Mouse (Mus musculus): Measurements from ENCODE around the gene Zbtb16. TPM values are rescaled to one million over a fixed set of nuclear protein-coding genes. Genes with fewer than 3 reads are reported as not detected.

Zbtb16 gene
- polyA plus RNA-seq, 1 experiment from 2014 or later, result 6.6 TPM

GRCm38 (mm10) chr9:48856240-48856639 is 20.2 kb upstream of the Zbtb16 start:
- Histone ChIP-seq H3K4me1 (replicated peaks; ENCODE audit: control insufficient read depth, insufficient read depth, low read length) (no peaks in the 10 kb centered on the region), H3K9ac (ENCODE audit: low read length) (no peak overlapping the region), H3K4me3 (ENCODE audit: low read depth, low read length) (no peak overlapping the region), H3K27me3 (ENCODE audit: control insufficient read depth, insufficient read depth, low read length) (no peaks in the 10 kb centered on the region), H3K9me3 (ENCODE audit: control insufficient read depth, low read length) (no peaks in the 10 kb centered on the region), H3K36me3 (ENCODE audit: control insufficient read depth, insufficient read depth, low read length) (no peaks in the 10 kb centered on the region), H3K4me2 (ENCODE audit: low read depth, low read length, severe bottlenecking) (no peak overlapping the region), H3K27ac (ENCODE audit: low read depth, low read length) (no peak overlapping the region)
- no peak for DNase-seq (ENCODE audit: low spot score)
- ATAC-seq (replicated peaks; ENCODE audit: low FRiP score), result no peak
- WGBS, result 89% methylated on average over 4 of the region's 4 CpGs

GRCm38 (mm10) chr9:48849531-48849930 is 13.5 kb upstream of the Zbtb16 start:
- Histone ChIP-seq H3K27me3 (ENCODE audit: control insufficient read depth, insufficient read depth, low read length) (no peaks in the 10 kb centered on the region), H3K27ac (ENCODE audit: low read depth, low read length) (no peak overlapping the region), H3K36me3 (ENCODE audit: control insufficient read depth, insufficient read depth, low read length) (no peaks in the 10 kb centered on the region), H3K4me1 (replicated peaks; ENCODE audit: control insufficient read depth, insufficient read depth, low read length) (no peaks in the 10 kb centered on the region), H3K9ac (ENCODE audit: low read length) (no peak overlapping the region), H3K4me2 (ENCODE audit: low read depth, low read length, severe bottlenecking) (no peak overlapping the region), H3K9me3 (ENCODE audit: control insufficient read depth, low read length) (no peaks in the 10 kb centered on the region), H3K4me3 (ENCODE audit: low read depth, low read length) (no peak overlapping the region)
- ATAC-seq (replicated peaks; ENCODE audit: low FRiP score) (no peak), DNase-seq (ENCODE audit: low spot score) (no peak)
- WGBS, result 87% methylated on average over 5 of the region's 5 CpGs

GRCm38 (mm10) chr9:48839568-48839967 is 3.5 kb upstream of the Zbtb16 start:
- Histone ChIP-seq H3K36me3 (ENCODE audit: control insufficient read depth, insufficient read depth, low read length) (no peaks in the 10 kb centered on the region), H3K4me3 (ENCODE audit: low read depth, low read length) (no peak overlapping the region), H3K4me2 (ENCODE audit: low read depth, low read length, severe bottlenecking) (no peak overlapping the region), H3K4me1 (replicated peaks; ENCODE audit: control insufficient read depth, insufficient read depth, low read length) (peaks cover 12% of the 10 kb centered on the region), H3K9me3 (ENCODE audit: control insufficient read depth, low read length) (no peaks in the 10 kb centered on the region), H3K9ac (ENCODE audit: low read length) (no peak overlapping the region), H3K27me3 (ENCODE audit: control insufficient read depth, insufficient read depth, low read length) (peaks cover 2% of the 10 kb centered on the region; the same call in 1 of the 2 replicates), H3K27ac (ENCODE audit: low read depth, low read length) (no peak overlapping the region)
- ATAC-seq (replicated peaks; ENCODE audit: low FRiP score), result no peak
- WGBS, result 96% methylated on average over 3 of the region's 3 CpGs
- no peak for DNase-seq (ENCODE audit: low spot score)

- peaks cover 12% of the 10 kb centered on the region for H3K4me1 ChIP-seq (replicated peaks; ENCODE audit: control insufficient read depth, insufficient read depth, low read length)
- H3K9me3 ChIP-seq (ENCODE audit: control insufficient read depth, low read length), result no peaks in the 10 kb centered on the region
- DNase-seq (ENCODE audit: low spot score), result no peak
- no peaks in the 10 kb centered on the region for H3K36me3 ChIP-seq (ENCODE audit: control insufficient read depth, insufficient read depth, low read length)
- H3K9ac ChIP-seq (ENCODE audit: low read length), result no peak overlapping the region
- H3K4me2 ChIP-seq (ENCODE audit: low read depth, low read length, severe bottlenecking), result no peak overlapping the region
- peaks cover 8% of the 10 kb centered on the region for H3K27me3 ChIP-seq (ENCODE audit: control insufficient read depth, insufficient read depth, low read length)
- no peak overlapping the region for H3K4me3 ChIP-seq (ENCODE audit: low read depth, low read length)
- WGBS, result 55% methylated on average over 4 of the region's 4 CpGs
- no peak overlapping the region for H3K27ac ChIP-seq (ENCODE audit: low read depth, low read length)
- no peak for ATAC-seq (replicated peaks; ENCODE audit: low FRiP score)
Measured at GRCm38 (mm10) chr9:48838346-48838745, 2.3 kb upstream of the Zbtb16 start.

GRCm38 (mm10) chr9:48837181-48837580 is 1.2 kb upstream of the Zbtb16 start:
- Histone ChIP-seq H3K4me3 (ENCODE audit: low read depth, low read length) (peak overlapping the region; percentile 56; the same call in 1 of the 2 replicates), H3K36me3 (ENCODE audit: control insufficient read depth, insufficient read depth, low read length) (no peaks in the 10 kb centered on the region; the same call in 1 of the 2 replicates), H3K4me2 (ENCODE audit: low read depth, low read length, severe bottlenecking) (peak overlapping the region; percentile 91; the same call in 1 of the 2 replicates), H3K27me3 (ENCODE audit: control insufficient read depth, insufficient read depth, low read length) (peaks cover 8% of the 10 kb centered on the region), H3K9me3 (ENCODE audit: control insufficient read depth, low read length) (no peaks in the 10 kb centered on the region), H3K27ac (ENCODE audit: low read depth, low read length) (no peak overlapping the region), H3K4me1 (replicated peaks; ENCODE audit: control insufficient read depth, insufficient read depth, low read length) (peaks cover 12% of the 10 kb centered on the region), H3K9ac (ENCODE audit: low read length) (no peak overlapping the region)
- no peak for ATAC-seq (replicated peaks; ENCODE audit: low FRiP score)
- DNase-seq (ENCODE audit: low spot score), result peak; percentile 62
- WGBS, result 5% methylated on average over 14 of the region's 14 CpGs

GRCm38 (mm10) chr9:48836566-48836930 is 526 bp upstream of the Zbtb16 start:
- H3K9ac ChIP-seq (ENCODE audit: low read length), result peak overlapping the region; percentile 46
- H3K4me1 ChIP-seq (replicated peaks; ENCODE audit: control insufficient read depth, insufficient read depth, low read length), result peaks cover 12% of the 10 kb centered on the region
- no peaks in the 10 kb centered on the region; the same call in 1 of the 2 replicates for H3K36me3 ChIP-seq (ENCODE audit: control insufficient read depth, insufficient read depth, low read length)
- ATAC-seq (replicated peaks; ENCODE audit: low FRiP score) (no peak), DNase-seq (ENCODE audit: low spot score) (no peak)
- no peaks in the 10 kb centered on the region for H3K9me3 ChIP-seq (ENCODE audit: control insufficient read depth, low read length)
- peak overlapping the region; percentile 56 for H3K4me3 ChIP-seq (ENCODE audit: low read depth, low read length)
- H3K27ac ChIP-seq (ENCODE audit: low read depth, low read length), result no peak overlapping the region
- under 1% methylated on average over 12 of the region's 12 CpGs for WGBS
- H3K27me3 ChIP-seq (ENCODE audit: control insufficient read depth, insufficient read depth, low read length), result peaks cover 8% of the 10 kb centered on the region
- H3K4me2 ChIP-seq (ENCODE audit: low read depth, low read length, severe bottlenecking), result peak overlapping the region; percentile 91

- DNase-seq (ENCODE audit: low spot score), result peak; percentile 80
- H3K27ac ChIP-seq (ENCODE audit: low read depth, low read length), result no peak overlapping the region
- no peaks in the 10 kb centered on the region for H3K9me3 ChIP-seq (ENCODE audit: control insufficient read depth, low read length)
- peak overlapping the region; percentile 56 for H3K4me3 ChIP-seq (ENCODE audit: low read depth, low read length)
- H3K36me3 ChIP-seq (ENCODE audit: control insufficient read depth, insufficient read depth, low read length), result no peaks in the 10 kb centered on the region; the same call in 1 of the 2 replicates
- under 1% methylated on average over 61 of the region's 65 CpGs for WGBS
- H3K27me3 ChIP-seq (ENCODE audit: control insufficient read depth, insufficient read depth, low read length), result peaks cover 8% of the 10 kb centered on the region
- peak overlapping the region; percentile 91 for H3K4me2 ChIP-seq (ENCODE audit: low read depth, low read length, severe bottlenecking)
- peaks cover 12% of the 10 kb centered on the region for H3K4me1 ChIP-seq (replicated peaks; ENCODE audit: control insufficient read depth, insufficient read depth, low read length)
- peak overlapping the region; percentile 57 for H3K9ac ChIP-seq (ENCODE audit: low read length)
- no peak for ATAC-seq (replicated peaks; ENCODE audit: low FRiP score)
Measured at GRCm38 (mm10) chr9:48834541-48835411, 1.2 kb downstream of the Zbtb16 start.

GRCm38 (mm10) chr9:48834006-48834405 is 2.0 kb downstream of the Zbtb16 start:
- Histone ChIP-seq H3K9me3 (ENCODE audit: control insufficient read depth, low read length) (no peaks in the 10 kb centered on the region), H3K27ac (ENCODE audit: low read depth, low read length) (no peak overlapping the region), H3K9ac (ENCODE audit: low read length) (no peak overlapping the region), H3K27me3 (ENCODE audit: control insufficient read depth, insufficient read depth, low read length) (peaks cover 8% of the 10 kb centered on the region), H3K4me1 (replicated peaks; ENCODE audit: control insufficient read depth, insufficient read depth, low read length) (peaks cover 12% of the 10 kb centered on the region), H3K4me3 (ENCODE audit: low read depth, low read length) (peak overlapping the region; percentile 56), H3K4me2 (ENCODE audit: low read depth, low read length, severe bottlenecking) (peak overlapping the region; percentile 91), H3K36me3 (ENCODE audit: control insufficient read depth, insufficient read depth, low read length) (no peaks in the 10 kb centered on the region; the same call in 1 of the 2 replicates)
- no peak for DNase-seq (ENCODE audit: low spot score)
- 19% methylated on average over 4 of the region's 4 CpGs for WGBS
- ATAC-seq (replicated peaks; ENCODE audit: low FRiP score), result no peak

All from forebrain, embryonic 11.5 days (tissue).